Mouse (Mus musculus) hindbrain, embryonic 14.5 days (tissue): ENCODE measurements around the gene Gap43. TPM values are rescaled to one million over a fixed set of nuclear protein-coding genes. Genes with fewer than 3 reads are reported as not detected.

Source experiments
- ATAC-seq: fragments of 200-750 bp; cut with Nextera tagmentation; 2 replicates; pipeline ENCODE4 v1.8.0; 2017; ENCODE audit warnings: moderate number of reproducible peaks, mild to moderate bottlenecking, moderate TSS enrichment, moderate library complexity; ENCODE audit not compliant: low FRiP score
- DNase-seq: peaks from one replicate; pipeline ENCODE4 v3.0.0-alpha.2; 2015; ENCODE audit warnings: low spot score
- H3K27ac ChIP-seq: fragments of 300-500 bp; sonication (generic); 2 replicates; pipeline ENCODE4 v1.5.1; 2014; ENCODE audit warnings: mild to moderate bottlenecking, moderate library complexity
- H3K27me3 ChIP-seq: fragments of 300-500 bp; sonication (generic); 2 replicates; pipeline ENCODE4 v1.6.1; 2014; ENCODE audit warnings: mild to moderate bottlenecking, low read length, mixed read lengths; ENCODE audit not compliant: control insufficient read depth, insufficient read depth
- H3K36me3 ChIP-seq: fragments of 300-500 bp; sonication (generic); replicated peaks from 2 replicates; pipeline ENCODE4 v1.6.1; 2014; ENCODE audit not compliant: control insufficient read depth, insufficient read depth
- H3K4me1 ChIP-seq: fragments of 300-500 bp; sonication (generic); replicated peaks from 2 replicates; pipeline ENCODE4 v1.6.1; 2014; ENCODE audit warnings: antibody characterized with exemption, low read length, mixed read lengths; ENCODE audit not compliant: control insufficient read depth, insufficient read depth
- H3K4me2 ChIP-seq: fragments of 300-500 bp; sonication (generic); replicated peaks from 2 replicates; pipeline ENCODE4 v1.6.1; 2014; ENCODE audit warnings: mild to moderate bottlenecking, moderate library complexity
- H3K4me3 ChIP-seq: fragments of 300-500 bp; sonication (generic); replicated peaks from 2 replicates; pipeline ENCODE4 v1.5.1; 2014; ENCODE audit warnings: mild to moderate bottlenecking, low read length
- H3K9ac ChIP-seq: fragments of 300-500 bp; sonication (generic); 2 replicates; pipeline ENCODE4 v1.6.1; 2014
- H3K9me3 ChIP-seq: fragments of 300-500 bp; sonication (generic); 2 replicates; pipeline ENCODE4 v1.6.1; 2016; ENCODE audit warnings: low read length; ENCODE audit not compliant: control insufficient read depth
- WGBS: fragments of 180-500 bp; shearing (Covaris S2); extraction: QIAGEN DNeasy Blood & Tissue Kit; methylation state at CpG from one replicate; pipeline ENCODE4 v1.1.7; 2014; 5-methylcytosine and 5-hydroxymethylcytosine counted together
- polyA plus RNA-seq: library from polyadenylated mRNA; unstranded; fragments of >200 nt; fragmentation: Nextera tagmentation; extraction: Ambion mirVana; gene quantifications from 2 replicates; pipeline ENCODE4 v1.2.1, GENCODE M21; 2014

Gene Gap43
- polyA plus RNA-seq, 1 experiment from 2014 or later = 1,468 TPM

DNA sequence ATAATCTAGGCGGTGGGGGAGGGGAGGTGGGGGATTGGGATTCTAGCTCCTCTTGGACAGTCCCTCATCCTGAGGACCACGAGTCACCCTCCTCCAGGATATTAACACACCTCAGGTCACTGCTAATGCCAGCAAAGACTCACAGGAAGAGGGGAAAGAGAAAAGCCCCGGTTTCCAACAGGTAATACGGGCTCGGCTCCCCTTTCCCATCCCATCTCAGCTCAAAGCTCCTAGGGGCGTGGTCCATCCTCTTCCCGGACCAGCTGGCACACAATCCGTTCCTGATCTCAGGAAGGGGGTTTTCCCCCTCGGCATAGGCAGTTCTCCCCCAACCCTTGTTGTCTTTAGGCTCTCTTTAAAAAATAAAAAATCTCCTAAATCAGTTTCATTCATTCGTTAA lies 939 bp downstream of the Gap43 start:
- under 1% methylated on average over 10 of the region's 10 CpGs for WGBS
- peaks cover 17% of the 10 kb centered on the region for H3K4me1 ChIP-seq
- H3K27me3 ChIP-seq = no peaks in the 10 kb centered on the region
- DNase-seq = peak; percentile 56
- H3K27ac ChIP-seq = peak overlapping the region; percentile 94
- no peak for ATAC-seq
- peak overlapping the region; percentile 79 for H3K4me3 ChIP-seq
- peak overlapping the region; percentile 62 for H3K4me2 ChIP-seq
- peak overlapping the region; percentile 94 for H3K9ac ChIP-seq
- no peaks in the 10 kb centered on the region for H3K9me3 ChIP-seq
- no peaks in the 10 kb centered on the region for H3K36me3 ChIP-seq

DNA sequence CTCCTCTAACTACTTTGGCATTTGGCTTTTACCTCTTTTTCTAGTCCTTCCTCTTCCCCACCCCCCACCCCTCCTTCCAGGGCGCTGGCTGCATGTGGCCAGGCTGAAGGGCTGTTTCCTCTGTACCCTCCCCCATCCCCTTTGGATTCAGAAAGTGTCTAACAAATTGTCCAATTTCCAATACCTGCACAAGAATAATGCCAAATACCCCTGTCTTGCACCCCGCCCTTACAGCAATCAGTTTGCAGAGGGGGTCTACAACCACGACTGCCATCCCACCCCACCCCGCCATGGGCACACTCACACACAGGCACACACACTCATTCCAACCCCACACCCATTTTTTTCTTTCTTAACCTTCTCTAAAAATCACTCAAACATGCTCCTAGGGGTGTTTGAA lies 1.5 kb downstream of the Gap43 start:
- peak overlapping the region; percentile 94 for H3K27ac ChIP-seq
- peak overlapping the region; percentile 62 for H3K4me2 ChIP-seq
- H3K4me3 ChIP-seq = peak overlapping the region; percentile 79
- no peaks in the 10 kb centered on the region for H3K9me3 ChIP-seq
- DNase-seq = no peak
- peaks cover 17% of the 10 kb centered on the region for H3K4me1 ChIP-seq
- 11% methylated on average over 4 of the region's 4 CpGs for WGBS
- no peaks in the 10 kb centered on the region for H3K36me3 ChIP-seq
- 0 out of 2 replicates have a peak, but pooled peaks have one; percentile 21 for ATAC-seq
- no peaks in the 10 kb centered on the region for H3K27me3 ChIP-seq
- H3K9ac ChIP-seq = peak overlapping the region; percentile 94

GRCm38 (mm10) chr16:42338342-42338741 lies 2.1 kb downstream of the Gap43 start:
- H3K27ac ChIP-seq = peak overlapping the region; percentile 94
- no peaks in the 10 kb centered on the region for H3K27me3 ChIP-seq
- no peaks in the 10 kb centered on the region for H3K36me3 ChIP-seq
- H3K9ac ChIP-seq = peak overlapping the region; percentile 94
- H3K4me2 ChIP-seq = peak overlapping the region; percentile 62
- peak overlapping the region; percentile 79 for H3K4me3 ChIP-seq
- ATAC-seq = no peak
- DNase-seq = no peak
- peaks cover 19% of the 10 kb centered on the region for H3K4me1 ChIP-seq
- no peaks in the 10 kb centered on the region for H3K9me3 ChIP-seq
- WGBS = 21% methylated on average over 4 of the region's 4 CpGs

GRCm38 (mm10) chr16:42337663-42338062 lies 2.8 kb downstream of the Gap43 start:
- peak overlapping the region; percentile 79 for H3K4me3 ChIP-seq
- H3K36me3 ChIP-seq = no peaks in the 10 kb centered on the region
- peak overlapping the region; percentile 94 for H3K27ac ChIP-seq
- DNase-seq (no peak), ATAC-seq (no peak)
- H3K9ac ChIP-seq = peak overlapping the region; percentile 94
- H3K9me3 ChIP-seq = no peaks in the 10 kb centered on the region
- peak overlapping the region; percentile 62 for H3K4me2 ChIP-seq
- peaks cover 25% of the 10 kb centered on the region for H3K4me1 ChIP-seq
- WGBS = 42% methylated on average over 2 of the region's 2 CpGs
- no peaks in the 10 kb centered on the region for H3K27me3 ChIP-seq

DNA sequence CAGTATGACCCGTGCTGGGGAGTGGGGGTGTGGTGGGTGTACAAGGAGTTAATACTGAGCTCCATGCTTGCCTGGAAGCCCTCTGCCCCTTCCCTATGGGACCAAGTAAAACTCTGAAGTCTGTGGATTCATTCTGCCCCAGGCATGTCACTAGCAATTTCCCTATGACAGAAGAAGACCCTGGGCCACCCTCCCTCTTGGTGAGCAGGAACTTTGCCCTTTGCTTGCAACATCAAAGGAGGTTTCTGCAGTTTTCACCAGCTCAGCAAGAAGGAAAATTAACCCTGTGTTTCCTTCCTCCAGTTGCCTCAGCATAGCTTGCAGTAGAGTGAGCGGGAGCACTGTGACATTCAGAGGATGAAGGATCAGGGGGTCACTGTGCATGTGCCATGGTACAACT lies 3.8 kb downstream of the Gap43 start:
- 0 out of 2 replicates have a peak overlapping the region, but pooled peaks have one; percentile 16 for H3K27ac ChIP-seq
- WGBS = 25% methylated on average over 2 of the region's 2 CpGs
- peak overlapping the region; percentile 94 for H3K9ac ChIP-seq
- no peaks in the 10 kb centered on the region for H3K9me3 ChIP-seq
- H3K36me3 ChIP-seq = no peaks in the 10 kb centered on the region
- H3K4me3 ChIP-seq = peak overlapping the region; percentile 79
- DNase-seq (no peak), ATAC-seq (no peak)
- peaks cover 26% of the 10 kb centered on the region for H3K4me1 ChIP-seq
- peak overlapping the region; percentile 62 for H3K4me2 ChIP-seq
- no peaks in the 10 kb centered on the region for H3K27me3 ChIP-seq

- WGBS = 48% methylated on average over 4 of the region's 4 CpGs
Observed at GRCm38 (mm10) chr16:42332321-42332720, 8.1 kb downstream of the Gap43 start.

DNA sequence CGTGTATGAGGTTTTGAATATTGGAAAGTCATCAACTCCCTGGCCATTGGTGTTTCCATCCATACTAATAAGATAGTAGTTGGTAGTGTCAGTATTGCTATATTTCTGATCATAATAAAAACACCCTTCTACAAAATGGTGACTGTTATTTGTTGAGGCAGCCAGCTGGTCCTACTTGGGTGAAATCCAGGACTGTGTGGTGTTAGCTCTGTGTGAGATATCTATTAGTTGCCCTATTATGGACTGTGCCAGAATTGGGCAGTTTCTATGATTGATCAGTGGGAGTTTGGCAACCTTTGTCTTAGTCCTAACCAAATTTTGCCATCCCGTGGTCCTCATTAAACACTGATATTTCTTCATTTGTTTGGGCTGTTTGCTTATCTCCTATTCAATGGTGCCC lies 14.3 kb downstream of the Gap43 start:
- Histone ChIP-seq H3K4me3 (no peak overlapping the region), H3K36me3 (peaks cover 7% of the 10 kb centered on the region; the same call in 1 of the 2 replicates), H3K27ac (no peak overlapping the region), H3K27me3 (no peaks in the 10 kb centered on the region), H3K9me3 (no peaks in the 10 kb centered on the region), H3K4me1 (no peaks in the 10 kb centered on the region), H3K4me2 (no peak overlapping the region), H3K9ac (no peak overlapping the region)
- ATAC-seq (no peak), DNase-seq (no peak)
- 86% methylated on average over 2 of the region's 2 CpGs for WGBS

More at GRCm38 (mm10) chr16:42332321-42332720, 8.1 kb downstream of the Gap43 start:
- no peak for ATAC-seq
- H3K4me2 ChIP-seq = no peak overlapping the region
- 0 out of 2 replicates have a peak, but pooled peaks cover 3% of the 10 kb centered on the region for H3K36me3 ChIP-seq
- H3K4me3 ChIP-seq = no peak overlapping the region
- H3K4me1 ChIP-seq = peaks cover 25% of the 10 kb centered on the region
- no peaks in the 10 kb centered on the region for H3K9me3 ChIP-seq
- H3K27me3 ChIP-seq = no peaks in the 10 kb centered on the region
- no peak overlapping the region for H3K9ac ChIP-seq
- H3K27ac ChIP-seq = no peak overlapping the region
- DNase-seq = no peak

- no peak for ATAC-seq
- peaks cover 8% of the 10 kb centered on the region; the same call in 1 of the 2 replicates for H3K36me3 ChIP-seq
Observed at GRCm38 (mm10) chr16:42325536-42325935, 14.9 kb downstream of the Gap43 start.

DNA sequence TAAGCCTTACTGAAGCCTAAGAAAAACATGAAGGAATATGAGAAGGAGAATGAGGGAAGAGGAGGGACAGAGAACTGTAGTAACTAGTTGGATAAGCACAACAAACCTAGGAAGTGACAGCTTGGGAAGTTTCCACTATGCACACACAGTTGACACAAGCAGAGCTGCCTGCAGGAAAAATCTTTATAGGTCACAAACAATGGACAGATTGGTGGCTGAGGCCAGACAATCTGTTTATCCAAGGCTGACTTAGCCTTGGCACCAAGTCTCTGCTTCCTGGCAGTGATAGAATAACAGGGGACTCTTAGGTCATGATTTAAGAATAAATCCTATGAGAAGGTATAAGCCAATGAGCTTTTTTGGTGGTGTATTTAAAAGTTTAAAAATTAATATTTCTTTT lies 20.6 kb downstream of the Gap43 start:
- Histone ChIP-seq H3K4me1 (no peaks in the 10 kb centered on the region), H3K27me3 (no peaks in the 10 kb centered on the region), H3K9ac (no peak overlapping the region), H3K4me3 (no peak overlapping the region), H3K36me3 (peaks cover 5% of the 10 kb centered on the region; the same call in 1 of the 2 replicates), H3K27ac (no peak overlapping the region), H3K4me2 (no peak overlapping the region), H3K9me3 (no peaks in the 10 kb centered on the region)
- DNase-seq = no peak
- no peak for ATAC-seq

More at GRCm38 (mm10) chr16:42325536-42325935, 14.9 kb downstream of the Gap43 start:
- no peaks in the 10 kb centered on the region for H3K4me1 ChIP-seq
- no peaks in the 10 kb centered on the region for H3K9me3 ChIP-seq
- H3K27ac ChIP-seq = no peak overlapping the region
- no peak overlapping the region for H3K4me3 ChIP-seq
- no peak overlapping the region for H3K9ac ChIP-seq
- no peak for DNase-seq
- H3K27me3 ChIP-seq = no peaks in the 10 kb centered on the region
- H3K4me2 ChIP-seq = no peak overlapping the region

- 84% methylated on average over 5 of the region's 5 CpGs for WGBS
- Histone ChIP-seq H3K9ac (no peak overlapping the region), H3K27ac (no peak overlapping the region)
Observed at GRCm38 (mm10) chr16:42319365-42319764, 21.1 kb downstream of the Gap43 start.

More at GRCm38 (mm10) chr16:42319365-42319764, 21.1 kb downstream of the Gap43 start:
- Histone ChIP-seq H3K36me3 (peaks cover 5% of the 10 kb centered on the region; the same call in 1 of the 2 replicates), H3K4me1 (no peaks in the 10 kb centered on the region), H3K4me3 (no peak overlapping the region), H3K27me3 (no peaks in the 10 kb centered on the region), H3K9me3 (no peaks in the 10 kb centered on the region), H3K4me2 (no peak overlapping the region)
- no peak for DNase-seq
- ATAC-seq = no peak
